Mouse (Mus musculus): ENCODE data around the gene Insl3. TPM values are rescaled to one million over a fixed set of nuclear protein-coding genes. Genes with fewer than 3 reads are reported as not detected.
A peak's percentile ranks its signal among the peaks of the same experiment; 100 is the strongest.
"Not testable (repeated sequence)": the region's sequence is repeated elsewhere in the genome, so short reads cannot be mapped to it uniquely, and the experiment has no call there.

Insl3 gene
- polyA plus RNA-seq, 1 experiment from 2014 or later = 0.58 TPM

GRCm38 (mm10) chr8:71702087-71702432, 13.0 kb downstream of the Insl3 start:
- Histone ChIP-seq H3K27me3 (ENCODE audit: insufficient read depth, poor library complexity, severe bottlenecking) (peaks cover 92% of the 10 kb centered on the region), H3K4me3 (no peak overlapping the region), H3K9me3 (0 out of 2 replicates have a peak, but pooled peaks cover 2% of the 10 kb centered on the region), H3K27ac (no peak overlapping the region), H3K36me3 (no peaks in the 10 kb centered on the region), H3K4me1 (replicated peaks) (peaks cover 20% of the 10 kb centered on the region)
- 24% methylated on average over 4 of the region's 4 CpGs for WGBS
- DNase-seq (ENCODE audit: low spot score) = no peak

GRCm38 (mm10) chr8:71702923-71703322, 13.9 kb downstream of the Insl3 start:
- H3K27me3 ChIP-seq (ENCODE audit: insufficient read depth, poor library complexity, severe bottlenecking) = peaks cover 92% of the 10 kb centered on the region
- WGBS = 79% methylated on average over 3 of the region's 3 CpGs
- H3K4me3 ChIP-seq = no peak overlapping the region
- H3K36me3 ChIP-seq = no peaks in the 10 kb centered on the region
- no peak for DNase-seq (ENCODE audit: low spot score)
- peaks cover 20% of the 10 kb centered on the region for H3K4me1 ChIP-seq (replicated peaks)
- no peak overlapping the region for H3K27ac ChIP-seq
- H3K9me3 ChIP-seq = 0 out of 2 replicates have a peak, but pooled peaks cover 2% of the 10 kb centered on the region

GRCm38 (mm10) chr8:71703400-71703799, 14.4 kb downstream of the Insl3 start:
- not testable (repeated sequence) for H3K9me3 ChIP-seq; H3K4me3 ChIP-seq; H3K27ac ChIP-seq; H3K36me3 ChIP-seq; DNase-seq (ENCODE audit: low spot score)
- Histone ChIP-seq H3K4me1 (replicated peaks) (peaks cover 18% of the 10 kb centered on the region), H3K27me3 (ENCODE audit: insufficient read depth, poor library complexity, severe bottlenecking) (peaks cover 92% of the 10 kb centered on the region)

GRCm38 (mm10) chr8:71707874-71708273, 18.9 kb downstream of the Insl3 start:
- H3K9me3 ChIP-seq = no peaks in the 10 kb centered on the region
- H3K36me3 ChIP-seq = peaks cover 5% of the 10 kb centered on the region; the same call in 1 of the 2 replicates
- peaks cover 13% of the 10 kb centered on the region; the same call in 1 of the 2 replicates for H3K4me1 ChIP-seq (replicated peaks)
- no peak overlapping the region for H3K4me3 ChIP-seq
- WGBS = 37% methylated on average over 8 of the region's 8 CpGs
- no peak overlapping the region for H3K27ac ChIP-seq
- DNase-seq (ENCODE audit: low spot score) = peak; percentile 61
- peaks cover 73% of the 10 kb centered on the region for H3K27me3 ChIP-seq (ENCODE audit: insufficient read depth, poor library complexity, severe bottlenecking)

GRCm38 (mm10) chr8:71709134-71709799, 20.3 kb downstream of the Insl3 start:
- Histone ChIP-seq H3K9me3 (no peaks in the 10 kb centered on the region), H3K27me3 (ENCODE audit: insufficient read depth, poor library complexity, severe bottlenecking) (peaks cover 59% of the 10 kb centered on the region), H3K27ac (no peak overlapping the region), H3K4me1 (replicated peaks) (peaks cover 13% of the 10 kb centered on the region; the same call in 1 of the 2 replicates), H3K4me3 (peak overlapping the region; percentile 23), H3K36me3 (peaks cover 11% of the 10 kb centered on the region; the same call in 1 of the 2 replicates)
- no peak for DNase-seq (ENCODE audit: low spot score)
- 40% methylated on average over 25 of the region's 25 CpGs for WGBS

- WGBS = 19% methylated on average over 25 of the region's 25 CpGs
- Histone ChIP-seq H3K27me3 (ENCODE audit: insufficient read depth, poor library complexity, severe bottlenecking) (peaks cover 58% of the 10 kb centered on the region), H3K4me1 (replicated peaks) (peaks cover 13% of the 10 kb centered on the region; the same call in 1 of the 2 replicates), H3K27ac (no peak overlapping the region), H3K36me3 (peaks cover 15% of the 10 kb centered on the region; the same call in 1 of the 2 replicates), H3K9me3 (no peaks in the 10 kb centered on the region), H3K4me3 (peak overlapping the region; percentile 23)
- peak; percentile 89 for DNase-seq (ENCODE audit: low spot score)
These were observed 20.9 kb downstream of the Insl3 start for GRCm38 (mm10) chr8:71709800-71710446.

- Histone ChIP-seq H3K27me3 (ENCODE audit: insufficient read depth, poor library complexity, severe bottlenecking) (peaks cover 49% of the 10 kb centered on the region), H3K36me3 (peaks cover 19% of the 10 kb centered on the region), H3K27ac (no peak overlapping the region), H3K4me1 (replicated peaks) (peaks cover 13% of the 10 kb centered on the region; the same call in 1 of the 2 replicates), H3K9me3 (no peaks in the 10 kb centered on the region), H3K4me3 (no peak overlapping the region)
- DNase-seq (ENCODE audit: low spot score) = no peak
- WGBS = 79% methylated on average over 2 of the region's 2 CpGs
These were observed 22.6 kb downstream of the Insl3 start for GRCm38 (mm10) chr8:71711574-71711973.

GRCm38 (mm10) chr8:71715531-71715930, 26.5 kb downstream of the Insl3 start:
- H3K27ac ChIP-seq = no peak overlapping the region
- no peak overlapping the region for H3K4me3 ChIP-seq
- no peaks in the 10 kb centered on the region for H3K9me3 ChIP-seq
- peaks cover 21% of the 10 kb centered on the region for H3K27me3 ChIP-seq (ENCODE audit: insufficient read depth, poor library complexity, severe bottlenecking)
- WGBS = 52% methylated on average over 8 of the region's 8 CpGs
- DNase-seq (ENCODE audit: low spot score) = no peak
- H3K4me1 ChIP-seq (replicated peaks) = peaks cover 29% of the 10 kb centered on the region
- H3K36me3 ChIP-seq = peaks cover 33% of the 10 kb centered on the region

GRCm38 (mm10) chr8:71716561-71717053, 27.6 kb downstream of the Insl3 start:
- H3K36me3 ChIP-seq = peaks cover 33% of the 10 kb centered on the region
- WGBS = 86% methylated on average over 13 of the region's 13 CpGs
- H3K27me3 ChIP-seq (ENCODE audit: insufficient read depth, poor library complexity, severe bottlenecking) = peaks cover 13% of the 10 kb centered on the region
- no peak overlapping the region for H3K4me3 ChIP-seq
- no peak overlapping the region for H3K27ac ChIP-seq
- peaks cover 40% of the 10 kb centered on the region for H3K4me1 ChIP-seq (replicated peaks)
- no peaks in the 10 kb centered on the region for H3K9me3 ChIP-seq
- no peak for DNase-seq (ENCODE audit: low spot score)

- Histone ChIP-seq H3K9me3 (no peaks in the 10 kb centered on the region), H3K4me3 (no peak overlapping the region), H3K4me1 (replicated peaks) (peaks cover 45% of the 10 kb centered on the region), H3K27me3 (ENCODE audit: insufficient read depth, poor library complexity, severe bottlenecking) (peaks cover 8% of the 10 kb centered on the region), H3K27ac (no peak overlapping the region), H3K36me3 (peaks cover 33% of the 10 kb centered on the region)
- DNase-seq (ENCODE audit: low spot score) = no peak
- WGBS = 90% methylated on average over 12 of the region's 12 CpGs
These were observed 28.1 kb downstream of the Insl3 start for GRCm38 (mm10) chr8:71717096-71717495.

GRCm38 (mm10) chr8:71718252-71718651, 29.2 kb downstream of the Insl3 start:
- peaks cover 55% of the 10 kb centered on the region for H3K4me1 ChIP-seq (replicated peaks)
- H3K27me3 ChIP-seq (ENCODE audit: insufficient read depth, poor library complexity, severe bottlenecking) = peaks cover 13% of the 10 kb centered on the region
- H3K9me3 ChIP-seq = no peaks in the 10 kb centered on the region
- 31% methylated on average over 3 of the region's 3 CpGs for WGBS
- H3K36me3 ChIP-seq = peaks cover 25% of the 10 kb centered on the region
- H3K4me3 ChIP-seq = no peak overlapping the region
- H3K27ac ChIP-seq = 0 out of 2 replicates have a peak overlapping the region, but pooled peaks have one; percentile 12
- DNase-seq (ENCODE audit: low spot score) = no peak

GRCm38 (mm10) chr8:71719218-71719617, 30.2 kb downstream of the Insl3 start:
- Histone ChIP-seq H3K4me1 (replicated peaks) (peaks cover 58% of the 10 kb centered on the region), H3K27ac (peak overlapping the region; percentile 77), H3K4me3 (no peak overlapping the region), H3K27me3 (ENCODE audit: insufficient read depth, poor library complexity, severe bottlenecking) (peaks cover 22% of the 10 kb centered on the region), H3K36me3 (peaks cover 22% of the 10 kb centered on the region), H3K9me3 (no peaks in the 10 kb centered on the region)
- DNase-seq (ENCODE audit: low spot score) = no peak
- WGBS = 67% methylated on average over 4 of the region's 4 CpGs

- H3K36me3 ChIP-seq = peaks cover 18% of the 10 kb centered on the region
- WGBS = 31% methylated on average over 7 of the region's 7 CpGs
- H3K4me3 ChIP-seq = peak overlapping the region; percentile 29
- H3K9me3 ChIP-seq = no peaks in the 10 kb centered on the region
- peaks cover 24% of the 10 kb centered on the region for H3K27me3 ChIP-seq (ENCODE audit: insufficient read depth, poor library complexity, severe bottlenecking)
- peak overlapping the region; percentile 81 for H3K27ac ChIP-seq
- H3K4me1 ChIP-seq (replicated peaks) = peaks cover 66% of the 10 kb centered on the region
- peak; percentile 86 for DNase-seq (ENCODE audit: low spot score)
These were observed 31.0 kb downstream of the Insl3 start for GRCm38 (mm10) chr8:71719928-71720457.
